Comparison of ENCODE assay signal across 9 mouse cellular contexts in genomic region chr16:57755708-57756107, GRCm38 (mm10). TPM values are rescaled to one million over a fixed set of nuclear protein-coding genes. Genes with fewer than 3 reads are reported as not detected.
DNase-seq lines count a peak whose midpoint lies in the region; ATAC-seq lines count a peak whose summit lies in the region.
"Had no signal": no experiment of that assay in that cellular context is flagged by ENCODE, and none has a peak within 500 bp of the region (broad histone marks: within the 10 kb centered on the region; RNA-seq: fewer than 3 reads in every experiment).

No protein-coding gene starts in this region.

- no peak for DNase-seq in heart, postnatal 10 days
- DNase-seq in layer of hippocampus, adult 9-11 months: no peak
- no peak for DNase-seq in thymus, postnatal 4 days
- DNase-seq: adrenal gland, adult 8-10 months had no signal

- no peak for ATAC-seq in heart, embryonic 13.5 days (ENCODE audit: extremely low read depth, insufficient number of reproducible peaks, low FRiP score, low TSS enrichment)
- no peak for ATAC-seq in forebrain, embryonic 13.5 days
- peak; percentile 2; the same call in 1 of the 2 replicates for ATAC-seq in midbrain, embryonic 12.5 days (ENCODE audit: low FRiP score, low read depth)
- no peak for ATAC-seq in granulocyte monocyte progenitor cell, adult 5-6 weeks (replicated peaks; ENCODE audit: poor library complexity, severe bottlenecking)

- H3K9ac ChIP-seq in heart, embryonic 13.5 days: no peak overlapping the region
- no peak overlapping the region for H3K9ac ChIP-seq in forebrain, embryonic 13.5 days
- H3K9ac ChIP-seq in midbrain, embryonic 12.5 days (replicated peaks): no peak overlapping the region

- H3K4me2 ChIP-seq in heart, embryonic 13.5 days: peak overlapping the region; percentile 90
- peak overlapping the region; percentile 75 for H3K4me2 ChIP-seq in forebrain, embryonic 13.5 days
- peak overlapping the region; percentile 78 for H3K4me2 ChIP-seq in midbrain, embryonic 12.5 days (replicated peaks)

- 50% methylated on average over 5 of the region's 5 CpGs for WGBS in heart, embryonic 13.5 days
- 33% methylated on average over 5 of the region's 5 CpGs for WGBS in forebrain, embryonic 13.5 days
- 48% methylated on average over 5 of the region's 5 CpGs for WGBS in midbrain, embryonic 12.5 days

- intact Hi-C loops in heart, postnatal 10 days (cut with DNase I): no loop called here

- peak overlapping the region; percentile 61; the same call in 1 of the 2 replicates for H3K4me3 ChIP-seq in heart, embryonic 13.5 days
- peak overlapping the region; percentile 52 for H3K4me3 ChIP-seq in brown adipose tissue, adult 24 weeks (ENCODE audit: insufficient read depth, low read depth, low read length)
- H3K4me3 ChIP-seq in forebrain, embryonic 13.5 days: 0 out of 2 replicates have a peak overlapping the region, but pooled peaks have one; percentile 42
- H3K4me3 ChIP-seq in midbrain, embryonic 12.5 days: no peak overlapping the region

- no peak overlapping the region for H3K27ac ChIP-seq in heart, embryonic 13.5 days (replicated peaks)
- no peak overlapping the region; the same call in 1 of the 2 replicates for H3K27ac ChIP-seq in brown adipose tissue, adult 24 weeks (replicated peaks; ENCODE audit: low read depth, low read length)
- no peak overlapping the region for H3K27ac ChIP-seq in forebrain, embryonic 13.5 days
- H3K27ac ChIP-seq in midbrain, embryonic 12.5 days (replicated peaks): no peak overlapping the region

- no peaks in the 10 kb centered on the region for H3K36me3 ChIP-seq in heart, embryonic 13.5 days
- H3K36me3 ChIP-seq in forebrain, embryonic 13.5 days (ENCODE audit: poor library complexity, severe bottlenecking): no peaks in the 10 kb centered on the region
- H3K36me3 ChIP-seq in midbrain, embryonic 12.5 days: no peaks in the 10 kb centered on the region

- H3K9me3 ChIP-seq in heart, embryonic 13.5 days: no peaks in the 10 kb centered on the region
- no peaks in the 10 kb centered on the region for H3K9me3 ChIP-seq in forebrain, embryonic 13.5 days (replicated peaks)
- H3K9me3 ChIP-seq in midbrain, embryonic 12.5 days: no peaks in the 10 kb centered on the region

- H3K27me3 ChIP-seq in heart, embryonic 13.5 days (replicated peaks): peaks cover 4% of the 10 kb centered on the region; the same call in 1 of the 2 replicates
- H3K27me3 ChIP-seq in forebrain, embryonic 13.5 days: 0 out of 2 replicates have a peak, but pooled peaks cover 4% of the 10 kb centered on the region
- H3K27me3 ChIP-seq in midbrain, embryonic 12.5 days: 0 out of 2 replicates have a peak, but pooled peaks cover 4% of the 10 kb centered on the region

- peaks cover 25% of the 10 kb centered on the region for H3K4me1 ChIP-seq in heart, embryonic 13.5 days
- H3K4me1 ChIP-seq in brown adipose tissue, adult 24 weeks (ENCODE audit: control insufficient read depth, insufficient read depth, insufficient read length, low read length): no peaks in the 10 kb centered on the region
- H3K4me1 ChIP-seq in forebrain, embryonic 13.5 days: peaks cover 10% of the 10 kb centered on the region
- peaks cover 13% of the 10 kb centered on the region for H3K4me1 ChIP-seq in midbrain, embryonic 12.5 days

RNA-seq across cellular contexts. Expression of gene Col8a1, which starts 1.2 kb away (rescaled TPM):
- 1.8 and 2.0 TPM in 2 replicates for polyA plus RNA-seq in heart, embryonic 13.5 days (2015; fragmentation: Nextera tagmentation; extraction: Ambion mirVana)
- 1 to 10 TPM; 7.2 TPM for total RNA-seq in heart, postnatal 10 days (2021)
- polyA plus RNA-seq in brown adipose tissue, adult 24 weeks (2012; ENCODE audit: insufficient read depth, insufficient read length, missing spikeins): 2.3 and 2.6 TPM in 2 replicates
- 1.0 and 1.1 TPM in 2 replicates for polyA plus RNA-seq in forebrain, embryonic 13.5 days (2015; fragmentation: Nextera tagmentation; extraction: Ambion mirVana)
- 7.0 and 7.6 TPM in 2 replicates for polyA plus RNA-seq in midbrain, embryonic 12.5 days (2016; fragmentation: Nextera tagmentation; extraction: Ambion mirVana)
- total RNA-seq in granulocyte monocyte progenitor cell, adult 5-6 weeks (2014; fragmentation: Nextera tagmentation): not detected in 2 replicates
- total RNA-seq in granulocyte monocyte progenitor cell, adult 5-6 weeks (2017): not detected in 2 replicates
